Mouse (Mus musculus) left cerebral cortex, adult 9 months (tissue): ENCODE measurements around the gene Fsd1l.
A peak's percentile ranks its signal among the peaks of the same experiment; 100 is the strongest.

Source experiments
- DNase-seq, 2 experiments: peaks; one replicate each; pipeline ENCODE4 v3.0.0; 2022; ENCODE audit warnings: low spot score in 2 of 2

Fsd1l gene

DNA sequence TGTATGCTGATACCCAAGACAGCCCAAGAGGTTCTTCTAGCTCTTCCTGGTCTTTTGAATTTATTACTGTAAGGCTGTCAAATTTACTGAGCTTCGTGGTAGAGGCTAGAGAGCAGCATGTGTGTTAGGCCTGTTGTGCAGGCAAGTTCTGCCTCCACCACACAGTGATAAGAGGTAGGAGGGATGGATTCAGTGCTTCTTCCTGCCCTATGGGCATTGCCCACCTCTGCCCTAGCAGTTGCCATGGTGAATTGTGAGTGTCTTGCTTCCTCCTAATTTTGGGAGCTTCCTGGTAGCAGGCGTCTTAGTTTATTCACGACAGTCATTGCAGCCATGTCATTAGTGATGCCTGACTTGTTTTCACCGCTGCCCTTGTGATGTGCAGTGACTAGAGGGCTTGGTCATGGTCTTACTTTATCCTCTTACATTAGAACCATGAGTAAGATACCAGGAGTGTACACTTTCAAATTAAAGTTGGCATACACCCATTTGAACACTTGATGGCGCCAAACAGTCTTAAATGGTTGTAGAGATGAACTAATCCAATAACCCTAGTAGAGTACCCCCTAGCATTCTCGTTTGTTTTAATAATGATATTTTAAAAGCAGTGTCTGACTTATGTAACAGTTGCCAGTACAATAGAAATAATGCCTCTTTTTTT is 107.8 kb downstream of the Fsd1l start:
- peak in 1 of 2 experiments; percentile 73 for DNase-seq

DNA sequence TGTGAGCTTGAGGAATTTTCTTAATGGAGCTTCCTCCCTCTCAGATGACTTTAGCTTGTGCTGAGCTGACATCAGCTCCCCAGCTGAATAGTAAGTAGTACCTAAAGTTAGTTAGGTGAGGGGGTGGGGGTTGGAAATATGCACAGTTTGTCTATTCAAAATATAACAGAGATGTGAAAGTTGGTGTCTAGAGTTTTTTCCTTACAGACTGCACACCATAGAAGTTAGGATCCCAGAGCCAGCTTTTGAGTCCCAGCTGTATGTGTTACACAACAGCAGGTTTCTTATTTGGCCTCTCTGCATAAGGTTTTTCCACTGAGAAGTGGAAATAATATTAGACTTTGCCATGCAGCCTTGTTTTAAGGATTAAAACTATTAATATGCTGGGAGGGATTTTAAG is 118.6 kb downstream of the Fsd1l start:
- peak; percentile 19 to 31 for DNase-seq

DNA sequence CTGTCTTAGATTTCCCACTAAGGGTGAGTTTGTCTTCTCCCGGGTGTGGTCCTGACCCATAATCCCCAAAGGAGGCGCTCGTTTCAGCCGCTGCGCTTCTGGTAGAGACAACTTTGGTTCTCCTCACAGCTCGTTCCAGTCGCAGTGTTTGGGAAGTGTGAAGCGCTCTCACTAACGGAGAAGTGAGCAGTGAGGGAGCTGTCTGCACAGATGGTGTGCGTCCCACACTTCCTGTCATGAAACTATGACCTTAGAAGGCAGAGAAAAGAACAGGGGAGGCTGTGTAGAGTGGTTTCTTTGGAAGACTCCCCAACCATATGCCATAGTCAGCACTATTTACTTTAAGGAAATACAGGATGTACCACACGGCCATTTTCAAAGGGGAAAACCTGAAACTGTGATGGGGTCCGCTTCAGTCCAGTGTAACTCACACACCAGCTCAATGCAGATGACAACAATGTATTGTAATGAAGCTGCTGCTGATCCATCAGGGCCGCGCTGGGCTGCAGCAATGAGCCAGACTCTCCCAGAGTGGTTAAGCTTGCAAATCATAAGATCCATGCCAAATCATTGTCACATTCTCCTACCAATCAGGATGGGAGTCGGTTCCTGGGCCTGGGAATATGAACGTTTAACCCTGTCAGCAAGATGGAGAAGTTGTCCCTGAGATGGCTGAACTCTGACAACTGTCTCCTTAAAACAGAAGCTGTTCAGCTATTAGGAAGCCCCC is 119.3 kb downstream of the Fsd1l start:
- peak in 1 of 2 experiments; percentile 66 for DNase-seq
